Mouse (Mus musculus): Measurements from ENCODE around the gene Ccdc102a. TPM values are rescaled to one million over a fixed set of nuclear protein-coding genes. Genes with fewer than 3 reads are reported as not detected.

Ccdc102a gene
- total RNA-seq (2015; ENCODE audit: low replicate concordance) (not detected in 2 replicates), total RNA-seq (2017; ENCODE audit: low replicate concordance) (1.3 and 1.4 TPM in 2 replicates)

- no peak for ATAC-seq (replicated peaks; ENCODE audit: low FRiP score, poor library complexity, severe bottlenecking)
These were observed at the start of gene Ccdc102a for GRCm38 (mm10) chr8:94917851-94918495. Gene Ccdc102a (minus strand): TSS chr8:94918098.

- ATAC-seq (replicated peaks; ENCODE audit: low FRiP score, poor library complexity, severe bottlenecking), result peak; percentile 33
These were observed 49.7 kb upstream of the Ccdc102a start for GRCm38 (mm10) chr8:94967554-94967953.

DNA sequence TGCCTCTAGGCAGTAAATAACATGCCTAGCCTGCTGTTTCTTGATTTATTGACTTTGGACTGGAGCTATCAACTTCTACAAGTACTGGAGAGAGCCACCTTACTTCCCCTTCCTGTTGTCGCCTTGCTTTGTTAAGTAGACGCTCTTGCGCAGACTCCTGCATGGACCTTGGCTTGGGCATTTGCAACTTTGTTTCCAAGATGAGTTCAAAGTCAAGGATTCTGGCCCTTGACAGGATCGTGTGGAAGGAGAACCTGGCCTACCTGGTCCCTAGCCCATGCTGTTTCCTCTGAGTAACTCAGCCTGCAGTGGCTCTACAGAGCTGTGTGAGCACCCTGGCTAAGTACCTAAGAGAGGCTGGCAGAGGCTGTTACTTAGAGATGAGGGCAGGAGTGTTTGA is 49.2 kb upstream of the Ccdc102a start:
- no peak for ATAC-seq (replicated peaks; ENCODE audit: low FRiP score, poor library complexity, severe bottlenecking)

- peak; percentile 73 for ATAC-seq (replicated peaks; ENCODE audit: low FRiP score, poor library complexity, severe bottlenecking)
These were observed 48.7 kb upstream of the Ccdc102a start for GRCm38 (mm10) chr8:94966578-94966977.

- ATAC-seq (replicated peaks; ENCODE audit: low FRiP score, poor library complexity, severe bottlenecking), result peak; percentile 75
These were observed 46.9 kb upstream of the Ccdc102a start for GRCm38 (mm10) chr8:94964828-94965227.

- no peak for ATAC-seq (replicated peaks; ENCODE audit: low FRiP score, poor library complexity, severe bottlenecking)
These were observed 44.3 kb upstream of the Ccdc102a start for GRCm38 (mm10) chr8:94962201-94962600.

- no peak for ATAC-seq (replicated peaks; ENCODE audit: low FRiP score, poor library complexity, severe bottlenecking)
These were observed 38.2 kb upstream of the Ccdc102a start for GRCm38 (mm10) chr8:94956078-94956574.

- ATAC-seq (replicated peaks; ENCODE audit: low FRiP score, poor library complexity, severe bottlenecking), result peak; percentile 90
These were observed 37.2 kb upstream of the Ccdc102a start for GRCm38 (mm10) chr8:94954921-94955758.

GRCm38 (mm10) chr8:94954368-94954737 is 36.5 kb upstream of the Ccdc102a start:
- no peak for ATAC-seq (replicated peaks; ENCODE audit: low FRiP score, poor library complexity, severe bottlenecking)

DNA sequence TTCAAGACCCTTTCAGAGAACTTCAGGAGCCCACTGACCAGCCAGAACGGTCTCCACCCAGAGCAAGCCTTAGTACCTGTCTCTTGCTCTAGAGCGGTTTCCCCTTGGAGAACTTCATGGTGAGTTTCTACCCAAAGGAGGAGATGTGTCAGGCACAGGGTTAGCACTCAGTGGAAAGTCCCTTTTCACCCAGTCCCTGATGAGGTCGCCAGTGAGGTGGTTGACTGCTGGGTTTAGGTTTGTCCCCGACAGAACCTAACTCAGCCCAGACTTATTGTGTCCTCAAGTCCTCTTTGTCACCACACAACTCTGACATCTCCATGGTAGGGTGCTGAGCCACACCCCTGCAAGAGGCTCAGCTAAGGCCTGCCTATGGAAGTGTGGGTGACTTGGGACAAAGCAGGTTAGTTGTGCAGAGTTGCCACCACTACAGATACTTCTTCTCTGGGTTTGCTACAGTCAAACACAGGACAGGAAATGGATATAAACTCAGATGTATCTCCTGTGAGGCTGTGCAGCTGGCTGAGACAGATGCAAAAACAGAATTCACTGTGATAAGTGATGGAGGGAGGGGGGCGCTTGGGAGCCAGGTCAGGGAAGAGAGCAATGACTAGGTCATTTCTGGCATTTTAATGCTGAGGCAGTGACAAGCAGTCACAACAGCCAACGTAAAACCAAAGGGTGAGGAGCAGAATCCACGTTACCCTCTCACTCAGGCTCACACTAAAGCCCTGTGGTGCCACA is 35.9 kb upstream of the Ccdc102a start:
- ATAC-seq (replicated peaks; ENCODE audit: low FRiP score, poor library complexity, severe bottlenecking), result peak; percentile 9; the same call in 1 of the 2 replicates

- ATAC-seq (replicated peaks; ENCODE audit: low FRiP score, poor library complexity, severe bottlenecking), result no peak
These were observed 34.2 kb upstream of the Ccdc102a start for GRCm38 (mm10) chr8:94952086-94952485.

DNA sequence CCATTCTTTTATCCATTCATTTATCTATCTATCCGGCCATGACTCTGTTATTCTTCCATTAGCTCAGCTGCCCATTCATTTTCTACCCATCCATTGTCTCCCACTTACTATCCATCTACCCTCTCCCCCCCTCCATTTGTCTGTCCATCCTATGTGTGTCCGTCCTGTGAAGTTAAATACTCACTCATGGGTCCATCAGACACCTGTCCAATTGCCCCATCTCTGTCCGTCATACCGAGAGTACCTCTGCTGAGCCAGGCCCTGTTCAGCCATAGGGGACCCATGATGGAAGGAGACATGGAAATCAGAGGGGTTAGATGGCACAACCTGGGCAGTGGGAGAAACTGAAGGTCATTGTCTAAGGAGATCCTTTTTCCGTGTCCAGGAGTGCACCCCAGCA is 32.6 kb upstream of the Ccdc102a start:
- no peak for ATAC-seq (replicated peaks; ENCODE audit: low FRiP score, poor library complexity, severe bottlenecking)

DNA sequence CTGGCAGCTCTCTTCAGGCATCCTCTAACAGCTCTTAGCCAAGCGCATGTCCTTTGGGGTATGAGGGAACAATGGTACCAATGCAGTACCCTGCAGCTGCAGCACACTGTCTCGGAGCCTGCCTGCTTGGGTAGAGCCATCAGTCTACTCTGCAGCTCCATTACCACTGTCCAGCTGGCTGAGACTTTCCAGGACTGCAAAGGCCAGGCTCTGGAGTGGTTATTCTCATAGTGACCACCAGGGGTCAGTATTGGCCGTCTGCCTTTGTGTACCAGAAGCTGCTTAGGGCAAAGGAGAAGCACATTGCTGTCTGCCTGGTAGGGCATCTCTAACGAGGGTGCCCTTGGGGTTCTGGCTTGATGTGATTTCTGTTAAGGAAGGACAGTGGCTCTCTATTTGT is 32.1 kb upstream of the Ccdc102a start:
- peak; percentile 78 for ATAC-seq (replicated peaks; ENCODE audit: low FRiP score, poor library complexity, severe bottlenecking)

GRCm38 (mm10) chr8:94949010-94949409 is 31.1 kb upstream of the Ccdc102a start:
- no peak for ATAC-seq (replicated peaks; ENCODE audit: low FRiP score, poor library complexity, severe bottlenecking)

DNA sequence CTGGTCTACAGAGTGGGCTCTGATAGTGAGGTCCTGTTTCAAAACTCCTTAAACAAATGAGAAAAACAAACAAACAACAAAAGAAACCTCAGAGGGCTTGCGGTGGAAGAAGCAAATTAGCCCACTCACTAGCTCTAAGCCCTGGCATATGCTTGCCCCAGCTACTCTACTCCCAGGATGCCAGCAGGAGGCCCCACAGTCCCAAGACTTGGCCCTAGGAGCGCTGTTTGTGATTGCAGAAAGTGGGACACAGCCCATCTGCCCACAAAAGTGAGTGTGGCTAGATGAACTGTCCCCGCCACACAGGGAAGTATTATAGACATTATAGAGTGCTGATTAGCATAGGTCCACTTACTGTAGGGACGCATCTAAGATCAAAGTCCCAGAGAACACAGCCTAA is 30.5 kb upstream of the Ccdc102a start:
- ATAC-seq (replicated peaks; ENCODE audit: low FRiP score, poor library complexity, severe bottlenecking), result no peak

GRCm38 (mm10) chr8:94945185-94945584 is 27.3 kb upstream of the Ccdc102a start:
- ATAC-seq (replicated peaks; ENCODE audit: low FRiP score, poor library complexity, severe bottlenecking), result no peak

DNA sequence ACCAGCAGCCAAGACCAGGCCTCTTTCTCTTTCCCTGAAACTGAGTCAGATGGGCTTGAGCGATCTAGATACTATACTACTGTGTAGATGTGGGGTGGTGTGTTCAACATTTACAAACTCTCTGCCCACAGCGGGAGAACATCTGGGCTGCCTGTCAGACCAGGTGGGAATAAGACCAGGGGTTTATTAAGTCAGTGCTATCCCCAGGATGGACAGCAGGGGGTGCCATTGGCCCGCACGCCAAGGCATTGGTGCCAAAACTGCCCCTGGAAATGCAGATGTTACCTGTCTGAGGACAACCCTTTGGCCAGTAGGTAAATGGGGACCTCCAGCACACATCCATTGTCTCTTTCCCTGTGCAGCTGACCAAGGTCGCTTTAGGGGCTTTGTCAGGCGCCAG is 24.7 kb upstream of the Ccdc102a start:
- peak; percentile 72 for ATAC-seq (replicated peaks; ENCODE audit: low FRiP score, poor library complexity, severe bottlenecking)

- ATAC-seq (replicated peaks; ENCODE audit: low FRiP score, poor library complexity, severe bottlenecking), result no peak
These were observed 17.3 kb upstream of the Ccdc102a start for GRCm38 (mm10) chr8:94935172-94935571.

DNA sequence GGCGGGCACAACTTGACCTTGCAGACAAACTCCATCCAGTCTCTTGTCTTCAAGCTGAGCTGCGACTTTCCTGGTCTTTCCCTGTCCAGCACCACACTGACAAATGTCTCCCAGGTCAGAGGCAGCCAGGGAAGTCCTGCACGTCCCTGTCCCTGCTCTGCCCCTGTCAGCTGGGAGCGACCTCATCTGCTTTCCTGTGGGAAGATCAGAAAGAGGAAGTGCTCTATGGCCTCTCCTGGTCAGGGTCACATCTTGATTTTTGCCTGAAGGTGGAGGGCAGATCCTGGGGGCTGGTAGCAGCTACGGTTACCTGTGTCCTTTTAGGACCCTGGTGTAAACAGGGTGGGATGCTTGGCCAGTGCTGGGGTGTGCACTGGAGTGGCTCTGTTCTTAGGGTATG is 16.0 kb upstream of the Ccdc102a start:
- ATAC-seq (replicated peaks; ENCODE audit: low FRiP score, poor library complexity, severe bottlenecking), result no peak

DNA sequence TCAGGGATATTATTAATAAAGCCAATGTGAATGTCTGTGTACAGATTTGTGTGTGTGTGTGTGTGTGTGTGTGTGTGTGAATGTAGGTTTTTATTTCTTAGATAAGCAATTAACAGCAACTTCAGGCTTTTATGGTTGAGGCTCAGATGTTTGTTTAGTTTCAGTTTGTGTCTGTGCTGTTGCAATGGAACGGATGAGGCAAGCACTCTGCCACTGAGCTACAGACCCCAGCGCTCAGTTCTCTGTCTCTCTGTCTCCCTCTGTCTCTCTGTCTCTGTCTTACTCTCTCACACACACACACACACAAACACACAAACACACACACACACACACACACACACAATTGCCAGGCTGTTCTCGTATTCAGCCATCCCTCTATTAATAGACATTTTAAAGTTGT is 10.3 kb upstream of the Ccdc102a start:
- ATAC-seq (replicated peaks; ENCODE audit: low FRiP score, poor library complexity, severe bottlenecking), result no peak
